Mouse (Mus musculus) heart, postnatal 14 days (tissue): ENCODE results near the gene Olfr1247. TPM values are rescaled to one million over a fixed set of nuclear protein-coding genes. Genes with fewer than 3 reads are reported as not detected.
"Not testable (repeated sequence)": the region's sequence is repeated elsewhere in the genome, so short reads cannot be mapped to it uniquely, and the experiment has no call there.

Experiments used
- DNase-seq, 2 experiments: peaks; one replicate each; pipeline ENCODE4 v3.0.0; 2021 to 2022
- intact Hi-C: fragments of 180-260 bp; cut with DNase I; formaldehyde crosslinking; loops from one replicate; pipeline ENCODE4 v1.15.1; 2025
- long read RNA-seq, 2 experiments: library from polyadenylated mRNA; stranded (forward); transcript quantifications; one replicate each; pipeline ENCODE4 v2.0.0; 2021
- total RNA-seq, 2 experiments: library from RNA; stranded (reverse); gene quantifications; 2 replicates each; pipeline ENCODE4 v1.2.3; 2021

Olfr1247 gene
- not detected for total RNA-seq
- long read RNA-seq, experiment 1 = 0 reads
- long read RNA-seq, experiment 2 = 0 reads

- DNase-seq = no peak
Measured at GRCm38 (mm10) chr2:89614030-89614429, at the start of gene Olfr1247. TSS of gene Olfr1247 (minus strand) at chr2:89614130.

GRCm38 (mm10) chr2:89661367-89661766 is 47.4 kb upstream of the Olfr1247 start, which contains the start of gene Olfr1250:
TSS of gene Olfr1250 (minus strand) at chr2:89661467.
- intact Hi-C loops = no loop called here
- no peak for DNase-seq

More at GRCm38 (mm10) chr2:89614030-89614429, at the start of gene Olfr1247:
- intact Hi-C loops = no loop called here

- intact Hi-C loops = no loop called here
- DNase-seq = no peak
Measured at GRCm38 (mm10) chr2:89634883-89635282, 21.0 kb upstream of the Olfr1247 start, which contains the start of gene Olfr1249. TSS of gene Olfr1249 (minus strand) at chr2:89634983.

GRCm38 (mm10) chr2:89618145-89618544 is 4.2 kb upstream of the Olfr1247 start, which contains the start of gene Olfr1248:
TSS of gene Olfr1248 (minus strand) at chr2:89618245.
- DNase-seq, intact Hi-C loops: not testable (repeated sequence)

DNA sequence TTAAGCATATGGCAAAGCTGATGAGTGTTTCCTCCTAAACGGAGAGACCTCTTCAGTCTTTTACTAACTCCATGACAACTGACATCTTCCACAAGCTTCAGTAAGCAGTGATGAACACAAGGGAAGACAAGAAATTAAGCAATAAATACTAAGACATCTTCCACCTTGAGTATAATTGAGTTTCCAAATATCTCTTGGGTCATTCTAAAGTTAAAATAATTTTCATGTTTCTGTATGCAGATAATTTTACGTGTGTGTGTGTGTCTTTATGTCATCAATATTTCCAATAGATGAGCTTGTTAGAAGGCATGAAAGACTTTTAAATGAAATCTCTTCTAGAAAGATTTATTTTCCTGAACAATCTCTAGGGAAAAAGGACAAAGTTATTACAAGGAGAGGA is 20.9 kb downstream of the Olfr1247 start, which contains the start of gene Olfr1246:
Gene Olfr1246 (minus strand): TSS at position 101 of the 400 bp plus-strand sequence.
- intact Hi-C loops = no loop called here
- no peak for DNase-seq

DNA sequence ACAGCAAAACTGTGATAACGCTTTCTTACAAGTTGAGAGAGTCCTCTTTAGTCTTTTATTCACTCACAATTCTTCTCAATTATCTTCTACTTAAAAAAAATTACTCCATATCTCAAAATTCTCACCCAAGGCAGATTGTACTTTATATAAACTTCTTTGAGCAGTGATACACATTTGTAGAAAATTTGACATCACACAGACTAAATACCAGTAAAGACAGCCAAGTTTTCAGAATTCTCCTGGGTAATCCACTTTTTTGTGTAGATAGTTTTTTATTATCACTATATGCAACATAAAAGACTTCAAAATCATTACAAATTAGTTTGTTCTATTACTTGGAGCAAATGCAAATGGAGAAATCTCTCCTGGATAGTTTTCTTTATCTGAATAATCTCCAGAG is 35.6 kb downstream of the Olfr1247 start, which contains the start of gene Olfr1245:
Gene Olfr1245 (minus strand): TSS at position 101 of the 400 bp plus-strand sequence.
- no peak for DNase-seq
- intact Hi-C loops = no loop called here

DNA sequence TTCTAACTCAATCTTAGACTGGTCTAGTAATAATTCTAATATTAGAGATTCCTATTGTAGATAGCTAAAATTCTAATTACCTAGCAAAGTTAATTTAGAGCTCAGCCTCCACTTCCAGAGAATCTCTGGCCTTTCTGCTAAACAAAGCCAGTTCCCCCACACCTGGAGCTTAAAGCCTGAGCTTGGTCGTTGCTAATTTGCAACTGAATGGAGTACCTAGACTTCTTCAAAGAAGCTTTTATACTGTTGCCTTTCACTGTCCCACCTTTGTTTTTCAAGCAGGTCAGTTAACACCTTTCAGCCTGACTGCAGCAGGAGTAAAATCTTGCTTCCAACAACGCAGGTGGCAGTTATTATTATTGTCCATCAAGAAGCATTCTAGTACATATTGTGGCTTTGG is 51.2 kb downstream of the Olfr1247 start:
- intact Hi-C loops, DNase-seq: not testable (repeated sequence)

Other genes starting within 250 kb of the Olfr1247 start
- gene Olfr1234, start 249.3 kb downstream of the Olfr1247 start, total RNA-seq = not detected
- gene Olfr1238, start 204.5 kb downstream of the Olfr1247 start, total RNA-seq = not detected
- not detected for gene Olfr1239, start 193.7 kb downstream of the Olfr1247 start, total RNA-seq
- gene Olfr1240, start 171.1 kb downstream of the Olfr1247 start, total RNA-seq = not detected
- not detected for gene Olfr1241, start 127.0 kb downstream of the Olfr1247 start, total RNA-seq
- gene Olfr1242, start 115.8 kb downstream of the Olfr1247 start, total RNA-seq = not detected
- not detected for gene Olfr1243, start 82.6 kb downstream of the Olfr1247 start, total RNA-seq
- gene Olfr1245, start 35.7 kb downstream of the Olfr1247 start, total RNA-seq = not detected
- gene Olfr1246, start 21.0 kb downstream of the Olfr1247 start, total RNA-seq = not detected
- not detected for gene Olfr1248, start 4.1 kb upstream of the Olfr1247 start, total RNA-seq
- not detected for gene Olfr1249, start 20.9 kb upstream of the Olfr1247 start, total RNA-seq
- gene Olfr1250, start 47.3 kb upstream of the Olfr1247 start, total RNA-seq = not detected
- gene Olfr1251, start 57.8 kb upstream of the Olfr1247 start, total RNA-seq = not detected
- gene Olfr1252, start 110.9 kb upstream of the Olfr1247 start, total RNA-seq = not detected
- gene Olfr1253, start 143.0 kb upstream of the Olfr1247 start, total RNA-seq = not detected
- gene Olfr1254, start 179.5 kb upstream of the Olfr1247 start, total RNA-seq = not detected
- gene Olfr1255, start 197.9 kb upstream of the Olfr1247 start, total RNA-seq = not detected
- not detected for gene Olfr1256, start 227.4 kb upstream of the Olfr1247 start, total RNA-seq
- gene Olfr48, start 234.1 kb upstream of the Olfr1247 start, total RNA-seq = not detected